Mouse (Mus musculus): Measurements from ENCODE around the gene Capn12.

- TF ChIP-seq POLR2A (IDR thresholded peaks at IDR 0.05; ENCODE audit: extremely low read depth, insufficient read depth, low read length), result no peak
- TF ChIP-seq CTCF (IDR thresholded peaks at IDR 0.05; ENCODE audit: low read depth, low read length), result no peak
Measured at GRCm38 (mm10) chr7:28925317-28925716, 44.1 kb downstream of the Capn12 start.

Measured in liver, adult 2 months (tissue).